Mouse (Mus musculus) olfactory bulb, adult 2 months (tissue): Measurements from ENCODE around the gene Rubcnl.

ENCODE experiments used
- CTCF ChIP-seq: fragments of 200-500 bp; IDR thresholded peaks from 2 replicates; pipeline ENCODE4 v1.5.1; 2012; ENCODE audit warnings: low read depth, mild to moderate bottlenecking, low read length, moderate library complexity; ENCODE audit not compliant: insufficient read depth
- POLR2A ChIP-seq: fragments of 200-500 bp; IDR thresholded peaks from 2 replicates; pipeline ENCODE4 v1.6.1; 2012; ENCODE audit warnings: mild to moderate bottlenecking, low read depth, low read length, moderate library complexity; ENCODE audit not compliant: insufficient read depth

- TF ChIP-seq CTCF: no peak
- no peak for TF ChIP-seq POLR2A
Measured at GRCm38 (mm10) chr14:75045184-75045583, 29.4 kb downstream of the Rubcnl start.
